Mouse (Mus musculus) left cerebral cortex, postnatal 4 days (tissue): Measurements from ENCODE around the gene Gm45623. TPM values are rescaled to one million over a fixed set of nuclear protein-coding genes. Genes with fewer than 3 reads are reported as not detected.

Experiments used
- DNase-seq: peaks from one replicate; pipeline ENCODE4 v3.0.0-alpha.2; 2022
- intact Hi-C: fragments of 180-260 bp; cut with DNase I; formaldehyde crosslinking; loops from one replicate; pipeline ENCODE4 v1.15.1; 2025
- total RNA-seq, 2 experiments: library from RNA; stranded (reverse); gene quantifications; 2 replicates each; pipeline ENCODE4 v1.2.3; 2021

The Gm45623 gene
- total RNA-seq, 2 experiments from 2014 or later = 2.4 to 2.9 TPM

DNA sequence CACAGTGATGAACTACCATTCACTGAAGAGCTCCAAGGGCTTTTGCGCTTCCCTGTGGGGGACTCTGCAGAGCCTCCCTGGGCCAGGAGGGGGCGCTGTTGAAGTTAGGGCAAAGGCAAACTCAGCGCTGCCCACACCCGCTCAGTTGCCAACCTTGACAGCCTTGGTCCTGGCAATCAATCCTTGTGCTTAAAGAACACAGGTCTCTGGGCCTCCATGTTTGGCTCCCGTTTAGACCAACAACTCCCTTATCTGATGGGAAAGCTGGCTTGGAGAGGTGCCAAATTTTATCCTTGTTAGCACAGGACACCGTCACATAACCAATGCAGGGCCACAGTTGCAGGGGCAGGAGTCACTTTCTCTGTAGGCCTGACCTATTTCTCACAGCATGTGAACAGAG lies 2.2 kb upstream of the Gm45623 start:
- intact Hi-C loops = no loop called here
- no peak for DNase-seq

DNA sequence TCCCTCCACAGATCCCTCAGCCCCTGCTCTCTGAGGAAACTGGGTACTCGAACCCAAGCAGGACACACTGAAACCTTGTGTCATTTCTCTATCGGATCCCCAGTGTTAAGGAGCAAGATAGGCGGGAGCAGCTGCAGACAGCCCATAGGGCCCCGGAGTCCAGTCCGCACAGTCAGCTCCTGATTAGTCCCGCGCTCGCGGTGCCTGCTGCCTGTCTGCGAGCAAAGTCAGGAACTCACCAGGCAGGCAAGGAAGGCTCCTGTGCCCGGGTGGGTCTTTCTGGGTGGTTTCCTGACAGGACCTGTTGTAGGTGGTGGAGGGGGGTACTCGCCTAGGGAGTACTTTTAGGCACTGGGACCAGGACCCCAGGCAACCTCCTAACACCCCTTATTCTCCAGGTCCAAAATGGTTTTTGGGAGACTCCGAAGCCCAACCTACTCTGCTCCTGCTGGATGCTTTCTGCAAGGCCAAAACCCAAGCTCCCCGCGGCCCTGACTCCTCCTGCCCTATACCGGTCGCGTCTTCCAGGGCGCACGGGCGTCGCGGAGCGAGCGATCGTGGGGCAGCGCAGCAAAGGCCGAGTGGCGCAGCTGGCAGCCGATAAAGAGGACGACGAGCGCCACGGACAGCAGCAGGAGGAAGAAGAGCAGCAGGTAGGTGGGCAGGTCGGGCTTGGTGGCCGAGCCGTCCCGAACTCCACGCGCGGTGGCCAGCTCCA lies 994 bp downstream of the Gm45623 start:
- intact Hi-C loops = no loop called here
- DNase-seq = no peak

DNA sequence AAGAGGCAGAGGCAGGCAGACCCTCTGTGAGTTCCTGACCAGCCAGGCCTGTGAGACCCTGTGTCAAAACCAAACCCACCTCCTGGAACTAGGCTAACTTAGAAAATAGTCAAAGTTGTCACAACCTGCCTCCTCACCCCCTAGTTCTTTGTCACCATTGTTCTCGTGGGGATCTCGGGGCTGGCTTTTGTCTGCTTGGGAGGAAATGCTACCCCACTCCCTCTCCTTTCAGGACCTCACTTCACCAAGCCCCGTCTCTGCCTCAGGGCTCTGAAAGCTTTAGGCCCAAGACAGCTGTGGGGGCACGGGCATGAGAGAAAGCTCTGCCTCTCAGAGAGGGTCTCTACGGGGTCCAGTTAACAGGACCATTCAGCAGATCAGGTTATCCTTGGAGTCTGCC lies 1.9 kb downstream of the Gm45623 start:
- DNase-seq = no peak
- intact Hi-C loops = no loop called here

DNA sequence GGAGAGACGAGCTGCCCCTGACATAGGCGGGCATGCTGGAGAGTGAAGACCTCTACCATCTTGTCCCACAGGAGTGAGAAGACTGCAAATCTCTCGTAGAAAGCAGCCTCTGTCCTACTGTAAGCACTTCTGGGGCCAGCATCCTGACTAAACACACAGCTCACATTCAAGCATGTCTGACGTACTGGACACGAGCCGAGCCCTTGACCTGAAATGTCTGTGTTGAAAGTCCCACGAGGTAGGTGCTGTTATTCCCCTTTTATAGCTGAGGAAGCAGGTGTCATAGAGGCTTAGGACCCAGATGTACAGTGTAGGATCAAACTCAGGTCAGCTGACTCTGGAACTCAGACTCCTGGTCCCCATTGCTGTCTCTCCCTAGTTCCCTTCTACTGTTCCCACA lies 4.2 kb downstream of the Gm45623 start:
- intact Hi-C loops = no loop called here
- no peak for DNase-seq

DNA sequence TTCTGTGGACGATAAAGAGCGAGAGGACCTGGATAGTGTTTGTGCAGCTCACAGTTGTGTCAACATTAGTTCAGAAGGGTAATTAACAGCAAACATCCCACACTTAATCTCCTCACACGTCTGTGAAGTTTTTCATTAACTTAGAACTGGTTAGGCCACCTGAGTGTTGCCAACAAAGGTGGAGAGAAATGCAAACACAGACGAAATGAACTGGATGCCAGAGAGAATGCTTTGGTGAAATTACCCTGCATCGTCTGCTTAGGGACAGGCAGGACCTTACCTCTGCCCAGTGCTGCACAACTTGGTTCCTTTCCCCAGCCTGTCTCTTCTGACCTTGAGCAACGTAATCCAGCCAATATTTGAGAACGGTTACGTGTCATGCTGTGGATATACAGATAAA lies 6.1 kb downstream of the Gm45623 start:
- no peak for DNase-seq
- intact Hi-C loops = no loop called here

DNA sequence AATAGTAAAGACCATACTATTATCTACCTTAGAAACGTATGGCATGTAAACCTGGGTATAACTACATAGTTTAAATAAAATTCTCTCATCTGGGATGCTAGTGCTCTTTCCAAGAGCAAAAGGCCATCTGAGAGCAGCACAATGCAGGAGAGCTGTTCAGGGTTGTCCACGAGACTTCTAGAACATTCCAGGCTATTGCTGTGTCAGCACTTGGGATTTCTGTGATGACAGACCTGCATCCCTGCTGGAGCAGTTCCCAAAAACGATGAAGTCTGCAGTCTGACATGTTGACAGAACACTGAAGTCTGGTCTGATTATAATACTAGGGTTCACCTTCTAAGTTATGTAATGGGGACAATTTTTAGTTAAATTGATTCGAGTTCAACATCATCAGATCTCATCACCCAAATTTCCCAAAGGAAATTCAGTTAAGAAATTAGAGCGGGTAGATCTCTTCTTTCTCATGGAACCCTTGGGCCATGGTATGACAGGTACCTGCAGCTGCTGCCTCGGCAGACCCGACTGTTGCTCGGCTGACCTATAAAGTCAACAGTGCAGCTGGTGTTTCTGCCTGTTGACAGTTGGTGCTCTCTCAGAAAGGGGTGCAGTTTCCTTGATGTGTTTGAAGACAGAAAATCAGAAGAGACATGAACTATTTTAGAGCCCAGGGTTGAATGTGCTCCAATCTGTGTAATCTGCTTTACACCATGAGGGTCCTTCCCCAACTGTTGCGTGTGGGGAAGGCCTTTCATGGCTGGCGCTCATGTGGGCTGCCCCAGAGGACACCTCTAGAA lies 6.7 kb downstream of the Gm45623 start:
- DNase-seq = no peak
- intact Hi-C loops = no loop called here

DNA sequence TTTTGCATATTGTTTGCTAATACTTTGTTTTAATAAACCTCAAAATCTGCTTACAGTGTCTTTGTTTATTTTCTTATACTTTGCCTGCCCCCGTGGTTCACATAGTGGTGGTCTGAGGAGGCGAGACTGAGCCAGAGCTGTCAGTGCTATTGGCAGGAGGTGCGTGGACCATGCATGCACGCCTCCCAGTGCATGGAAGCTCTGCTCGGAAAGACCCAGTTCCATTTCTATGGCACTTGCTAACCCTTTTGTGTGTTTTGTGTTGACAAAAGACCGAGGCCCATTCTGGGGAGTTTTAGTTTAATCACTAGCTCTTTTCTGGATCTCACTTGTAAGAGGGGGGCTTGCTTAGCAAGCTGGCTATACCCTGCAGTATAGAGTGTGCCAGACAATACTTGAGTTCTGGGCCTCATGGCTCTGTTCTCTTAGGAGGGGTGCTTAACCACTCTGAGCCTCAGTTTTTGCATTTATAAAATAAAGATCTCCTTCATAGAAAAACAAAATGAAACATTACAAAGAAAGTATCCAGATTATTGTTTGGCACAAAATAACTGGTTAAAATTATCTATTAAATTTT lies 11.2 kb downstream of the Gm45623 start:
- DNase-seq = no peak
- intact Hi-C loops = no loop called here

DNA sequence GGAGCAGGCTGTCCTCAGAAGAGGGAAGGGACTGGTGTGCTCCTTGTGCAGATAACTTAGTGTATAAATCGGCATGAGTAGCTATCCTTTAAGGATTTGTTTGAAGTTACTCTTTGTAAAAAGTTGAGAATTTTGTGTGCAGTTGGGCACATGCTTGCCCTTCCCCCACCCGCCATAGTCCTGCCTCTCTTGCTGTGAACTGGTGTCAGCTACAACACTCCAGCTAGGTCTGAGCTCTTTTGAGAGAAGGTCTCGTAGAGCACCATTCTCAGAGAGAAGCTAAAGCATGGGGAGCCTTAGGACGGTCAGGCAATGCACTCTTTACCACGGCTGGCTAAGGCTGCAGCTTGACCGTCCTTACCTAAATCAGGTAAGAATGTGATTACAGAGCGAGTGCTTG lies 11.9 kb downstream of the Gm45623 start:
- intact Hi-C loops = no loop called here

DNA sequence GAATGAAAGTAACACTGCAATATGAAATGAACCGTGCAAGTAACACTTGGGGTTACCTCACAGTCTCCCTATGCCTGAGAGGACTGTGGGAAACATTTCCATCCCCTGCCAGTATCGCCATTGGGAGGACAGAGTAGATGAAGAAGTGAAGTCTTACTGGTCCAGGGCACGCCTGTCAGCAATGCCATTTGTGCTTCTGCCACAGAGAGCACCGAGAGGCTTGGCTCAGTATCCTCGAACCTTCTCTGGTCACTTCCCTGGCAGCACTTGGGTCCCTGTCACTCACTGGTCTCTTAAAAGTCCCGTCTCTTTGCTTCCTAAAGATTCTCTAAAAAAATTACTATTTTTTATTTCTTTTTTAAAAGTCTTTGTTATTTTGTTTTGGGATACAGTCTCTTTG lies 13.1 kb downstream of the Gm45623 start:
- no peak for DNase-seq
- intact Hi-C loops = no loop called here

More for the DNA sequence above, 11.9 kb downstream of the Gm45623 start:
- no peak for DNase-seq

DNA sequence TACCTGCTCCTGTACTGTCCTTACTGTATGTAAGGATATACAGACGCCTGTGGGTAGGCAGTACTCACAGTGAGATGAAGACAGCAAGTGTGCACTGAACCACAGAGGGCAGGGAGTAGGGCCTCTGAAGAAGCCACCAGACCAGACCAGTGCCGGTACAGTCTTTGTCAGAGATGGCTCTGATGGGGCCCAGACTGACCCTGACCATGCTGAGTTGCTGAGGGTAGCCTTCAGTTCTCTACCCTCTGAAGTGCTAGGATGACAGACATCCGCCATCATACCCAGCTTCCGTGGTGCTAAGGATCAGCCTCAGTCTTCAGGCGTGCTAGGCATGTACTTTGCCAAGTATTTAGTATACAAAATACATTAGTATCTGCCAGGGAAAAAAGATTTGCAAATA lies 14.1 kb downstream of the Gm45623 start:
- intact Hi-C loops = loop anchor here (10.0 kb wide), 1 partner anchor 185 kb away; no protein-coding TSS in a partner anchor
- DNase-seq = no peak

DNA sequence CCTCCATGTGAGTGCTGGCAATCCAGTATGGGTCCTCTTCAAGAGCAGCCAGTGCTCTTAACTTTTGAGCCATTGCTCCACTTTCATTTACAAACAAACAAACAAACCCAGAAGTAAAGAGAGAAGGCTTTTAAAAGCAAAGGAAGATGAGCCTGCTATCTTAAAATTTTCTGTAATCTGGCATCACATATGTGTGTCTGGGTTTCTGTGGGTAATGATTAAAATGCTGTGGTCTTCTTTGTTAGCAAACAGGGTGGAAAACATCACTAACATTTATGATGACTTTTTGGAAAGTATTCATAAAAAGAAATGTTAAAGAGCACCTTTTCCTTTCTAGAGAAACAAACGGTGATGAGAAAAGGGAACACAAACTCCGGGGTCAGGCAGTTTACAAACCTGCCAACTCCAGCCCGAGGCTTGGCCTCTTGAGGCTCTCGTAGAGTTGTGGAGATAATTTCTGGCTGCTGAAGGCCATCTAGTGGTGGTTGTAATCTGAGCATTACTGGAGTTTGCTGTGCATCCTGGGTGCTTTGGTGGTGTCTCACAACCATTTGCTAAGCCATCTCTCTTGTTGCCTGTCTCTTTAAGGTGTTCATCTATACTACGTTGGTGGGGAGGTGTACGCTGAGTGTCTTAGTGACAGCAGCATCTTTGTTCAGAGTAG lies 18.3 kb downstream of the Gm45623 start:
- DNase-seq = no peak
- intact Hi-C loops = loop anchor here (10.0 kb wide), 1 partner anchor 181 kb away; no protein-coding TSS in a partner anchor

DNA sequence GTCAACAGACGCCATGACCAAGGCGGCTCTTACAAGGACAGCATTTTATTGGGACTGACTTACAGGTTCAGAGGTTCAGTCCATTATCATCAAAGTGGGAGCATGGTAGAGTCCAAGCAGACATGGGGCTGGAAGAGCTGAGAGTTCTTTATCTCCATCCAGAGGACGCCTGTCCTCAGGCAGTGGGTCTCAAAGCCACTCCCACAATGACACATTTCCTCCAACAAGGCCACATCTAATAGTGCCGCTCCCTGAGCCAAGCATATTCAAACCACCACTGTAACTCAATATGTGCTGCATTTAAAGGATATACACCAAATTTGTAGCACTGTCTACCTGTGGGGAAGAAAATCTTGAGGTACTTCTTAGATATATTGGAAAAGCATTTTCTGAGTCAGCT lies 19.0 kb downstream of the Gm45623 start:
- DNase-seq = no peak
- intact Hi-C loops = loop anchor here (10.0 kb wide), 1 partner anchor 180 kb away; no protein-coding TSS in a partner anchor

DNA sequence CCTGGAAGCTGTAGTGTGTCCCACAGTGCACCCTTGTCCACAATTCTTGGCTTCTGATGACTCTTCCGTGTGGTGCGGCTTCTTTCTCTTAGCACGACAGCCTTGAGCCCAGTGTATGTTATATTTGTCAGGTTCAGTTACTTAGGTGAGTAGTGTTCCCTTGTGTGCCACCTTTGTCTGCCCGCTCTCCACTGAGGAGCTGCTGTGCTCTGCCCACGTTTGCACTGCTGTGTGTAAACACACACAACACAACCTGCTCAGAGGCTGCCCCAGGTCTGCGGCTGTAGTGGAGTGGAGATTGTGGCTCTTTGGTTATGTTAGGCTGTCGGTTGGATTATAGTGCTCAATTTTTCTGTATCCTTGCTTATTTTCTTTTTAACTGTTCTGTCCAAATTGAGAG lies 24.6 kb downstream of the Gm45623 start:
- no peak for DNase-seq
- intact Hi-C loops = loop anchor here (10.0 kb wide), 1 partner anchor 254 kb away; no protein-coding TSS in a partner anchor

DNA sequence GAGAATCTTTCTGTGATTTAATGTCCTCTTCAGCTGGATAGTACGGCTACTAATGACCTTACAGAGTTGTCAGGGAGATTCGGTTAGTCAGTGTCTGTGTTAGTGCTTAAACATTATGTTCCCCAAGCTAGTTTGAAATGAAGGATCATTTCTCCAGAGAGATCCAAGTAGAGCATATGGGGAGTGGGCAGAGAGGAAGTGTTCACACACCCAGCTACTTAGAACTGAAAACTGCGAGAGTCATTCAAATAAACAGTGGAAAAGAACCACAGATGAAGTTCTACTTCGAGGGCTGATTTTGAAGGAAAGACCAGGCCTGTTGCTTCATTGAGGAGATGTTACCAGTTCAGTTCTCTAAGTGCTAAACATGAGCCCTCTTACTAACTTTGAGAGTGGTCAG lies 27.1 kb downstream of the Gm45623 start:
- no peak for DNase-seq
- intact Hi-C loops = loop anchor here (10.0 kb wide), 1 partner anchor 252 kb away; no protein-coding TSS in a partner anchor

DNA sequence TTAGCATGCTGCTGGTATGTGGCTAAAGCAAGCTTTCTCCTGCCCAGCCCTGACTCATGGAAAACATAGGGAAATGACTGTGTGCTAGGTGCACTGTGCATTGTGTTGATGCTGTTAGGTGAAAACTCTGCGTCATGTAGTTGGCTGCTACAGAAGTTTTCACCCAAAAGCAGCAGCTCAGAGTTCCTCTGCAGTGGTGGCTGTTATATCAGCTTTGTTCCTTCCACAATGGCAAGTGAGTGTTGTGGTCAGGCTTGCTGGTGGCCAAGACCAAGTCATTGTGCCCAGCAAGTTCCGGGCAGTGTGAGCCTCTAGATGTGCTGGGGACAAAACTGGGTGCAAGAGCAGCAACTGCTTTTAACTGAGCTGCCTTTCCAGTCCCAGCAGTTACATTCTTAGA lies 41.4 kb downstream of the Gm45623 start:
- DNase-seq = no peak
- intact Hi-C loops = no loop called here

DNA sequence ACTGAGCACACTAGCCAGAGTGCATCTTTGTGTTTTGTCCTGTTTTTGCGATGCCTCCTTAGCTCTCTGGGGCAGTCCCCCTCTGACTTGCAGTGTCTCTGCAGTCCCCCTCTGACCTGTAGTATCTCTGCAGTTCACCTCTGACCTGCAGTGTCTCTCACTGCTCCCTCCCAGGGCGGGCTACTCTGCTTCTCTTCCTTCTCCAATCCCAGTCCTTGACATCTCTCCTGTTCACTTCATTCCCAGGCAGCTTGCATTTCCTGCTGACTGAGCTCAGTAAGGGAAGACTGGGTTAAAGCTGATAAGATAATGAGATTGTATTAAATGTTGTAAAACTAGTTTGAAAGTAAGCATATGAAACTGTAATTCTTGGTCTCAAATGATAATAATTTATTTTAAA lies 43.0 kb downstream of the Gm45623 start:
- intact Hi-C loops = no loop called here
- DNase-seq = no peak

DNA sequence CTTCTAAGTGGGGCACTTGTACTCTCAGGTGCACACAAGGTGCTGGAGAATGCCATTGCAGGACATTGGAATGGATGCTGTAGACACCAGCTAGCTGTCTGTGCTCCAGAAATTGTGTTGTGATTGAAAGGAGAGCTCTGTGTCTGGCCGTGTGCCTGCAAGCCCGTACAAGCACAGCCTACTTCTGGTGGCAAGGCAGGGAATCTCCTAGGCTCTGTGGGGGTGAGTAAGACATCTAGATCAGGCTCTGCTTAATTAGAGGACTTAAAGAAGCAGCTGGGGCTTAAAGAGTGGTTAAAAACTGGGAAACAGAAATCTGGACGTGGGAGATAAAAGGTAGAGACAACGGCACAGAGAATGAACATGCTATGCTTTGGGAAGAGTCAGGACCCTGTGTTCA lies 46.0 kb downstream of the Gm45623 start:
- intact Hi-C loops = no loop called here
- DNase-seq = no peak

DNA sequence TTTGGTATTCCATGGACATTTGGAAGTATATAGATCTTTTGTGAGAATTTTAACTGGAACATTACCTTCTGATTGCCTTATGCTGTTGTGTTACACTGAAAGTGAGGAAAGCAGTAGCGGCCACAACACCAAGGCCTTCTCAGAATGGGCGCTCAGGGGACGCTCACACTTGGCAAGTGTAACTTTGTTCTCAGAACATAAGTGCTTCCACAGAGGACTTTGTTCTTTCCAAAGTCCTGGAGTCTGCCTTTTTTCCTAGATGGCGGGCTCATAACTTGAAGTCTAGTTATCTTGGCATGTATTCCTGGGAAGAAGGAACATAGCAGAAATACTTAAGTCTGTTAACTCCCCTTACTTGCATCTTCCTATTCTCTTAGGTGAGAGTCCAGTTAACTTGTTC lies 46.5 kb downstream of the Gm45623 start:
- no peak for DNase-seq
- intact Hi-C loops = no loop called here

DNA sequence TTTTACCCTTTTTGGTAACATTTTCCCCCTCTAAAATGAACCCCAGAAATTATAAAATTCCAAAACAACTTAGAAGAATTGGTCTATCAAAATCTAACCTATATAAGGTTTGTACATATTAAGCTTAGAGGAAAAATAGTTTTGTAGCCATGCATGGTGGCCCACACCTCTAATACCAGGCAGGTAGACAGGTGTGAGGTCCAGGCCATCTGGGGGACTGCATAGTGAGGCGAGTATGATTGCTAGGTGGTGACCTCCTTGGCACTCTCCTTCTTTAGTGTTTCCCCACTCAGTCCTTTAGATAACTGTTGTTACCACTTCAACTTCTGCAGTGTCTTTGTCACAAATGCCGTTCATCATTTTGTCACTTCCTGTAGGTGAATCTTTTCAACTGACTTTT lies 49.0 kb downstream of the Gm45623 start:
- no peak for DNase-seq
- intact Hi-C loops = no loop called here

DNA sequence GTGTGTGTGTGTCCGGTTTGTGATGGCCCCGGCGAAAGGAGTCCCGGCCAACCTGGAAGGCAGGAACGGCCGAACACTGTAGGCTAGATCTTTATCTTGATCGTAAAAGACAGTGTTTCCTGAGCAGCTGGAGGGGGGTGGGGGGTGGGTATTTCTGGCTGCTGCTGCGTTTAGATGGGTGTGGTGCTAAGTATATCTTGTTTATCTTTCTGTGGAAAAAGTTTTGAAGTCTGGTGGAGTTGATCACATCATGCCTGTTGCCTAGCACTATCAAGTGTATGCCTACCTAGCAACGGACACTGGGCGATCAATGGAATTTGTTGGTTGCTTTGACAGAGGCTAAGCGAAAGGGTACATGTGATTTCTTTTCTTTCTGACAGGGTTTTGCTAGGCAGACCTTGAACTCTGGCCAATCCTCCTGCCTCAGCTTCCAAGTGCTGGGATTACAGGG lies 49.7 kb downstream of the Gm45623 start:
- no peak for DNase-seq
- intact Hi-C loops = no loop called here

DNA sequence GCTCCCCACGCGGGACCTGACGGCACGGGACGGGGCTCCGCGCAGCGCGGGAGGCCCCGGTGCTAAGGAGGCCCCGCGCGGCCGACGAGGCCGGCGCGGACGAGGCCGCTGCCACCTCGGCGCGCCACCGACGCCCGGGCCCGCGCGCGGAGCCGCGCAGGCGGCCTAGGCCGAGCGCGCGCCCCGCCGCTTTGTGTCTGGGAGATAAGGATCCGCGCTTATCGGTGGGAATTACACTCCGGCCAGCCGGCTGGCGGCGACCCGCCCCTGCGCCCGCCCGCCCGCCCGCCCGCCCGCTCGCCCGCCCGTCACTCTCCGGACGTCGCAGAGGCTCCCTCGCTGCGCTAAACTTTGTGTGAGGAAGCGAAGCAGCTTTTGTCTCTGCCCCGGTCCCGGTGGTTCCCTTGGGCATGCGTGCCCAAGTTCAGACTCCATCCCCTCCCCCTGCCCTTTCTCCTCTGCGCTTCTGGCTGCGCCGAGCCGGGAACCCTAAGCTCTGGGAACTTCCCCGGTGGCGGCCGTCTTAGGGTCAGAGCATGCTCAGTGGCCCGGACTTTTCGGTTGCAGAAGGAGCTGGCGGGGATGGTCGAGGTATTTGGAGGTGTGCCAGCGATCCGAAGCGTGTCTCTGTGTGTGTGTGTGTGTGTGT lies 50.3 kb downstream of the Gm45623 start:
- peak; percentile 69 for DNase-seq
- intact Hi-C loops = no loop called here
